Mouse (Mus musculus): ENCODE measurements around the gene Gnptab. TPM values are rescaled to one million over a fixed set of nuclear protein-coding genes. Genes with fewer than 3 reads are reported as not detected.
"Not testable (repeated sequence)": the region's sequence is repeated elsewhere in the genome, so short reads cannot be mapped to it uniquely, and the experiment has no call there.

The Gnptab gene
- polyA plus RNA-seq, 1 experiment from 2014 or later: 8.3 TPM

- Histone ChIP-seq H3K9me3 (no peaks in the 10 kb centered on the region), H3K4me1 (no peaks in the 10 kb centered on the region), H3K27me3 (ENCODE audit: poor library complexity, severe bottlenecking) (no peaks in the 10 kb centered on the region), H3K4me3 (no peak overlapping the region), H3K36me3 (replicated peaks) (peaks cover 50% of the 10 kb centered on the region), H3K27ac (no peak overlapping the region)
- DNase-seq (ENCODE audit: extremely low spot score, low spot score): no peak
- 92% methylated on average over 6 of the region's 6 CpGs for WGBS
Measured at GRCm38 (mm10) chr10:88441224-88441623, 62.3 kb downstream of the Gnptab start.

DNA sequence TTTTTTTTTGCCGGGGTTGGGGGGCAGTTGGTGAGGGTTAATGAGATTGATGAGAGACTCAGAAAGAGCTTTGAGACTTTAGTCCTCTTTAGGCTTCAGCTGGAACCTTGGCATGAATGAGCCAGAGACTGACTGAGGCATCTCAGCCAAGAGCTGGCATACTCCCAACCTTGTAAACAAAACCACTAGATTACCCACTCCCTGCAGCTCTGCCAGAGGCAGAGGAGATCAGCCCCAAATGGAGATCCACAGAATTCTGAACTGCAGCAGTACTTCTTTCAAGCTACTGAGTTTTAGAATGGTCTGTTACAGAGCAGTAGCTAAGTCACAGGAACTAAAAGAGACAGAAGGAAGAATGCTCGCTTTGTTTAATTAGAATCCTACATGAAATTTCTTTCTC, 72.3 kb downstream of the Gnptab start:
- H3K27ac ChIP-seq: no peak overlapping the region
- no peak overlapping the region for H3K4me3 ChIP-seq
- DNase-seq (ENCODE audit: extremely low spot score, low spot score): no peak
- no peaks in the 10 kb centered on the region for H3K4me1 ChIP-seq
- H3K27me3 ChIP-seq (ENCODE audit: poor library complexity, severe bottlenecking): no peaks in the 10 kb centered on the region
- 97% methylated on average over 2 of the region's 2 CpGs for WGBS
- no peaks in the 10 kb centered on the region for H3K9me3 ChIP-seq
- H3K36me3 ChIP-seq (replicated peaks): peaks cover 5% of the 10 kb centered on the region

- H3K4me3 ChIP-seq: no peak overlapping the region
- H3K36me3 ChIP-seq (replicated peaks): no peaks in the 10 kb centered on the region
- no peaks in the 10 kb centered on the region for H3K27me3 ChIP-seq (ENCODE audit: poor library complexity, severe bottlenecking)
- no peaks in the 10 kb centered on the region for H3K4me1 ChIP-seq
- WGBS: 86% methylated on average over 6 of the region's 6 CpGs
- no peak for DNase-seq (ENCODE audit: extremely low spot score, low spot score)
- H3K27ac ChIP-seq: no peak overlapping the region
- H3K9me3 ChIP-seq: no peaks in the 10 kb centered on the region
Measured at GRCm38 (mm10) chr10:88451990-88452389, 73.1 kb downstream of the Gnptab start.

- WGBS: 53% methylated on average over 6 of the region's 6 CpGs
- DNase-seq (ENCODE audit: extremely low spot score, low spot score): no peak
Measured at GRCm38 (mm10) chr10:88457816-88458215, 78.9 kb downstream of the Gnptab start.

GRCm38 (mm10) chr10:88459502-88459992, 80.6 kb downstream of the Gnptab start, which contains the start of gene Sycp3:
TSS of gene Sycp3 (plus strand) at chr10:88459569.
- H3K4me1 ChIP-seq: no peaks in the 10 kb centered on the region
- no peaks in the 10 kb centered on the region for H3K36me3 ChIP-seq (replicated peaks)
- no peaks in the 10 kb centered on the region for H3K27me3 ChIP-seq (ENCODE audit: poor library complexity, severe bottlenecking)
- WGBS: 82% methylated on average over 33 of the region's 33 CpGs
- no peak for DNase-seq (ENCODE audit: extremely low spot score, low spot score)
- H3K4me3 ChIP-seq: no peak within 1 kb of the TSS
- peaks cover 12% of the 10 kb centered on the region for H3K9me3 ChIP-seq
- H3K27ac ChIP-seq: no peak within 1 kb of the TSS

More at GRCm38 (mm10) chr10:88457816-88458215, 78.9 kb downstream of the Gnptab start:
- H3K27me3 ChIP-seq (ENCODE audit: poor library complexity, severe bottlenecking): no peaks in the 10 kb centered on the region
- no peak overlapping the region for H3K4me3 ChIP-seq
- peaks cover 12% of the 10 kb centered on the region for H3K9me3 ChIP-seq
- H3K27ac ChIP-seq: no peak overlapping the region
- H3K36me3 ChIP-seq (replicated peaks): no peaks in the 10 kb centered on the region
- H3K4me1 ChIP-seq: no peaks in the 10 kb centered on the region

- 64% methylated on average over 18 of the region's 18 CpGs for WGBS
- Histone ChIP-seq H3K27ac (no peak overlapping the region), H3K9me3 (peaks cover 12% of the 10 kb centered on the region), H3K4me3 (no peak overlapping the region), H3K36me3 (replicated peaks) (no peaks in the 10 kb centered on the region), H3K4me1 (no peaks in the 10 kb centered on the region), H3K27me3 (ENCODE audit: poor library complexity, severe bottlenecking) (no peaks in the 10 kb centered on the region)
- no peak for DNase-seq (ENCODE audit: extremely low spot score, low spot score)
Measured at GRCm38 (mm10) chr10:88460122-88460820, 81.3 kb downstream of the Gnptab start.

DNA sequence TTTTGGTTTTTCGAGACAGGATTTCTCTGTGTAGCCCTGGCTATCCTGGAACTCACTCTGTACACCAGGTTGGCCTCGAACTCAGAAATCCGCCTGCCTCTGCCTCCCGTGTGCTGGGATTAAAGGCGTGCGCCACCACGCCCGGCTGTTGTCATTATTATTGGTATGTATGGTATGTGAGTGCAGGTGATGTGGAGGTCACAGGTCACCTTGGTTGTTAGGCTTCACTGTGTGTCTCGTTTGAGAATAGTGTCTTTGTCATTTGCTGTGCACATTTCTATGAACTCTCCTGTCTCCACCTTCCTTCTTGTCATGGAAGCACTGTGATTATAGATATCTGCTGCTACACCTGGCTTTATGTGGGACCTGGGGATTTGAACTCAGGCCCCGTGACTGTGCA, 103.9 kb downstream of the Gnptab start:
- WGBS: 92% methylated on average over 10 of the region's 10 CpGs
- not testable (repeated sequence) for H3K27me3 ChIP-seq (ENCODE audit: poor library complexity, severe bottlenecking); H3K27ac ChIP-seq; DNase-seq (ENCODE audit: extremely low spot score, low spot score); H3K9me3 ChIP-seq; H3K36me3 ChIP-seq (replicated peaks); H3K4me1 ChIP-seq; H3K4me3 ChIP-seq

- no peak overlapping the region for H3K4me3 ChIP-seq
- no peak for DNase-seq (ENCODE audit: extremely low spot score, low spot score)
- H3K36me3 ChIP-seq (replicated peaks): peaks cover 3% of the 10 kb centered on the region; the same call in 1 of the 2 replicates
- H3K4me1 ChIP-seq: no peaks in the 10 kb centered on the region
- H3K27ac ChIP-seq: no peak overlapping the region
- 90% methylated on average over 5 of the region's 5 CpGs for WGBS
- no peaks in the 10 kb centered on the region for H3K9me3 ChIP-seq
- H3K27me3 ChIP-seq (ENCODE audit: poor library complexity, severe bottlenecking): no peaks in the 10 kb centered on the region
Measured at GRCm38 (mm10) chr10:88488629-88489028, 109.7 kb downstream of the Gnptab start.

DNA sequence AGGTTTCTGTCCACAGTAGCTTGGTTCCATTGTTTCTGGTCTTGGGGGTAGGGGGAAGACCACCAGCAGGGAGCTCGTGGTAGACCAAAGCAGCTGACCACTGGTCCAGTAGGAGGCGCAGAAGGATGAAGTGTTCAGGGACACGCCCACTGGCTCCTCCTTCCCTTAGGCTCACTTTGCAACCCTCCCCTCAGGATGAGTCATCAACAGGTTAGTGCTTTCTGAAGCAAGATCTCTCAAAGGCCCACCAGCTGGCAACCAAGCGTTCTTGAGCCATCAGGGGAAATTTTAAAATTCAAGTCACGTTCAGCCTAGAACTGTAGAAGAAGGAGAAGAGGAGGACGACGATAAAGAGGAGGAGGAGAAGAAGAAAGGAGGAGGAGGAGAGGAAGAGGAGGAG, 112.7 kb downstream of the Gnptab start:
- Histone ChIP-seq H3K27me3 (ENCODE audit: poor library complexity, severe bottlenecking) (no peaks in the 10 kb centered on the region), H3K4me1 (peaks cover under 1% of the 10 kb centered on the region; the same call in 1 of the 2 replicates), H3K27ac (no peak overlapping the region), H3K9me3 (no peaks in the 10 kb centered on the region), H3K36me3 (replicated peaks) (no peaks in the 10 kb centered on the region), H3K4me3 (no peak overlapping the region)
- DNase-seq (ENCODE audit: extremely low spot score, low spot score): no peak
- 65% methylated on average over 7 of the region's 7 CpGs for WGBS

DNA sequence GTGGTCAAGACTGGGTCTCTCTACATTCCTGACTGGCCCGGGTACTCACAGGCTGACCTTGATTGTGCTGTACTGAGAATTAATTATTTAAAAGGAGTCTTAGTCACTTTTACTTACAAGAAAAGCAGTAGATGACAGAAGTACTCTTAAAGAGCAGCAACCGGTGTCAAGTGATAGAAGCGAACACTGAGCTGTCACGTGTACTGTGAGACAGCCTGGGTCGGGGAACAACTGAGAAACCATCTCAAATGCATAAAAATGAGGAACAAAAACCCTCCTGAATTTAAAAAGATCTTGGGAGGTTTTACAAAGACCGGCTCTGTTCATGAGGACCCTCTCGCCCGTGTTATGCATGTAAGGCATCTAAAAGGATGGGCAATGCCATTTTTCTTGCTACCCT, 113.7 kb downstream of the Gnptab start:
- Histone ChIP-seq H3K9me3 (no peaks in the 10 kb centered on the region), H3K4me3 (no peak overlapping the region), H3K27ac (no peak overlapping the region), H3K27me3 (ENCODE audit: poor library complexity, severe bottlenecking) (no peaks in the 10 kb centered on the region), H3K36me3 (replicated peaks) (no peaks in the 10 kb centered on the region), H3K4me1 (peaks cover 7% of the 10 kb centered on the region)
- no peak for DNase-seq (ENCODE audit: extremely low spot score, low spot score)
- WGBS: 94% methylated on average over 8 of the region's 8 CpGs

DNA sequence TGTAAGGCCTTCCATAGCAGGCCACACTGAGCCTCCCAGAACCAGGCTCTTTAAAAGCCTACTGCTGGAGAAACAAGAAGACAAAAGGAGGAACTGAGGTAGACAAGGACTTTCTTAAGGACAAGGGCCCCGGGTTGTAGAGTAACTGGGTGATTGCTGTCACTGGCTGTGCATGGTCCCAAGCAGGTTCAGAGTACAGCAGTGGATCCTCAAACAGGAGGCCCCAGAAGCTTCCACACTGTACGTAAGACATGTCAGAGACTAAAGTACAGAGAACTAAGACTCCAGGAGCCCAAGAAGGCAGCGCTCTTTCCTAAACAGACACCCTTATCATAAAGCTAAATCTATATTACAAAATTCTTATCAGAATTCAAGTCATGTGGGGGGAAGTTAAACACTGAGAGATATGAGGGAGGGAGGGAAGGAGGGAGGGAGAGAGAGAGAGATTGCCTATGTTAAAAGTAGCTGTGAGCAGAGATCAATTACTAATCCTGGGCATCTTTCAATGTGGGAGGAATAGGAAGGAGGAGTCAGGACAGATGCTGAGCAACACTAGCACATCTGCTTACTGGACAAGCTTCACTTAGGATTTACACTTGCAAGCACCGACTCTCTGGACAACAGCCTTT, 116.1 kb downstream of the Gnptab start:
- no peak overlapping the region for H3K4me3 ChIP-seq
- H3K36me3 ChIP-seq (replicated peaks): no peaks in the 10 kb centered on the region
- H3K27me3 ChIP-seq (ENCODE audit: poor library complexity, severe bottlenecking): no peaks in the 10 kb centered on the region
- H3K27ac ChIP-seq: no peak overlapping the region
- H3K4me1 ChIP-seq: peaks cover 7% of the 10 kb centered on the region
- DNase-seq (ENCODE audit: extremely low spot score, low spot score): no peak
- no peaks in the 10 kb centered on the region for H3K9me3 ChIP-seq
- WGBS: 89% methylated on average over 4 of the region's 4 CpGs
